Mouse (Mus musculus) megakaryocyte-erythroid progenitor cell, adult 5-6 weeks (primary cell): ENCODE measurements around the gene Snrpa. TPM values are rescaled to one million over a fixed set of nuclear protein-coding genes. Genes with fewer than 3 reads are reported as not detected.

Source experiments
- total RNA-seq, 2 experiments: library from RNA; stranded (forward) in 1 of 2; stranded (reverse) in 1 of 2; fragments of 200-1000, 215-1000 nt in 1 of 2; fragments of >200 nt in 1 of 2; fragmentation: Nextera tagmentation in 1 of 2; gene quantifications; 2 replicates each; pipeline ENCODE4 v1.2.3; 2014 to 2017

Snrpa gene
- total RNA-seq, 2 experiments from 2014 or later: 109 to 297 TPM

Other genes with a start within 250 kb of the Snrpa start
- not detected in 2 replicates for gene Cyp2a12, start 167.2 kb downstream of the Snrpa start, total RNA-seq (2014; fragmentation: Nextera tagmentation)
- gene Cyp2a12, start 167.2 kb downstream of the Snrpa start, total RNA-seq (2017): not detected in 2 replicates
- gene Cyp2f2, start 76.4 kb downstream of the Snrpa start, total RNA-seq (2014; fragmentation: Nextera tagmentation): not detected in 2 replicates
- gene Cyp2f2, start 76.4 kb downstream of the Snrpa start, total RNA-seq (2017): not detected in 2 replicates
- not detected in 2 replicates for gene Cyp2t4, start 42.6 kb downstream of the Snrpa start, total RNA-seq (2014; fragmentation: Nextera tagmentation)
- not detected in 2 replicates for gene Cyp2t4, start 42.6 kb downstream of the Snrpa start, total RNA-seq (2017)
- 23.6 and 24.3 TPM in 2 replicates for gene Egln2, start 29.5 kb downstream of the Snrpa start, total RNA-seq (2014; fragmentation: Nextera tagmentation)
- gene Egln2, start 29.5 kb downstream of the Snrpa start, total RNA-seq (2017): 19.5 and 22.1 TPM in 2 replicates
- gene Rab4b, start 17.4 kb downstream of the Snrpa start, total RNA-seq (2014; fragmentation: Nextera tagmentation): 16.2 and 30.1 TPM in 2 replicates
- 3.0 and 7.5 TPM in 2 replicates for gene Rab4b, start 17.4 kb downstream of the Snrpa start, total RNA-seq (2017)
- not detected in 2 replicates for gene Gm21983, start 15.2 kb downstream of the Snrpa start, total RNA-seq (2014; fragmentation: Nextera tagmentation)
- gene Gm21983, start 15.2 kb downstream of the Snrpa start, total RNA-seq (2017): not detected in 2 replicates
- gene Mia, start 15.1 kb downstream of the Snrpa start, total RNA-seq (2014; fragmentation: Nextera tagmentation): not detected in 2 replicates
- gene Mia, start 15.1 kb downstream of the Snrpa start, total RNA-seq (2017): not detected in 2 replicates
- gene BC024978, start 490 bp downstream of the Snrpa start, total RNA-seq (2014; fragmentation: Nextera tagmentation): 6.9 and 7.0 TPM in 2 replicates
- 1.3 and 4.9 TPM in 2 replicates for gene BC024978, start 490 bp downstream of the Snrpa start, total RNA-seq (2017)
- 2.3 and 5.3 TPM in 2 replicates for gene Itpkc, start 32.4 kb upstream of the Snrpa start, total RNA-seq (2014; fragmentation: Nextera tagmentation)
- gene Itpkc, start 32.4 kb upstream of the Snrpa start, total RNA-seq (2017): 3.3 and 5.9 TPM in 2 replicates
- 13.0 and 26.7 TPM in 2 replicates for gene Coq8b, start 36.8 kb upstream of the Snrpa start, total RNA-seq (2014; fragmentation: Nextera tagmentation)
- gene Coq8b, start 36.8 kb upstream of the Snrpa start, total RNA-seq (2017): 8.2 and 10.7 TPM in 2 replicates
- gene Numbl, start 62.2 kb upstream of the Snrpa start, total RNA-seq (2014; fragmentation: Nextera tagmentation): 0.94 and 3.0 TPM in 2 replicates
- gene Numbl, start 62.2 kb upstream of the Snrpa start, total RNA-seq (2017): 0.38 and 0.66 TPM in 2 replicates
- 0.39 TPM in 1 of 2 replicates, not detected in the other for gene Ltbp4, start 141.4 kb upstream of the Snrpa start, total RNA-seq (2014; fragmentation: Nextera tagmentation)
- gene Ltbp4, start 141.4 kb upstream of the Snrpa start, total RNA-seq (2017): 0.05 and 1.4 TPM in 2 replicates
- 39.2 and 72.7 TPM in 2 replicates for gene Shkbp1, start 159.7 kb upstream of the Snrpa start, total RNA-seq (2014; fragmentation: Nextera tagmentation)
- gene Shkbp1, start 159.7 kb upstream of the Snrpa start, total RNA-seq (2017): 20.6 and 35.1 TPM in 2 replicates
- gene Gm20479, start 161.1 kb upstream of the Snrpa start, total RNA-seq (2014; fragmentation: Nextera tagmentation): not detected in 2 replicates
- not detected in 2 replicates for gene Gm20479, start 161.1 kb upstream of the Snrpa start, total RNA-seq (2017)